Mouse (Mus musculus) embryonic facial prominence, embryonic 14.5 days (tissue): Measurements from ENCODE around the gene Ccdc148. TPM values are rescaled to one million over a fixed set of nuclear protein-coding genes. Genes with fewer than 3 reads are reported as not detected.

Experiments
- ATAC-seq: fragments of 200-750 bp; cut with Nextera tagmentation; 2 replicates; pipeline ENCODE4 v1.8.0; 2017; ENCODE audit warnings: low read depth, moderate number of reproducible peaks, moderate TSS enrichment
- DNase-seq: peaks from one replicate; pipeline ENCODE4 v3.0.0-alpha.2; 2015; ENCODE audit warnings: low spot score
- H3K27ac ChIP-seq: fragments of 300-500 bp; sonication (generic); replicated peaks from 2 replicates; pipeline ENCODE4 v1.5.1; 2014; ENCODE audit warnings: low read depth, mild to moderate bottlenecking, low read length, moderate library complexity
- H3K27me3 ChIP-seq: fragments of 300-500 bp; sonication (generic); replicated peaks from 2 replicates; pipeline ENCODE4 v1.6.1; 2014; ENCODE audit warnings: low read length; ENCODE audit not compliant: control insufficient read depth, insufficient read depth
- H3K36me3 ChIP-seq: fragments of 300-500 bp; sonication (generic); 2 replicates; pipeline ENCODE4 v1.6.1; 2014; ENCODE audit warnings: low read length, mixed read lengths; ENCODE audit not compliant: control insufficient read depth, insufficient read depth
- H3K4me1 ChIP-seq: fragments of 300-500 bp; sonication (generic); 2 replicates; pipeline ENCODE4 v1.6.1; 2014; ENCODE audit warnings: antibody characterized with exemption, low read length; ENCODE audit not compliant: control insufficient read depth, insufficient read depth
- H3K4me2 ChIP-seq: fragments of 300-500 bp; sonication (generic); 2 replicates; pipeline ENCODE4 v1.6.1; 2014; ENCODE audit warnings: low read depth, mild to moderate bottlenecking, low read length, moderate library complexity, mixed read lengths
- H3K4me3 ChIP-seq: fragments of 300-500 bp; sonication (generic); 2 replicates; pipeline ENCODE4 v1.5.1; 2014; ENCODE audit warnings: low read depth, mild to moderate bottlenecking, low read length
- H3K9ac ChIP-seq: fragments of 300-500 bp; sonication (generic); 2 replicates; pipeline ENCODE4 v1.6.1; 2014; ENCODE audit warnings: low read depth, mild to moderate bottlenecking, low read length, moderate library complexity, mixed read lengths
- H3K9me3 ChIP-seq: fragments of 300-500 bp; sonication (generic); 2 replicates; pipeline ENCODE4 v1.6.1; 2016; ENCODE audit warnings: low read length; ENCODE audit not compliant: control insufficient read depth
- WGBS: fragments of 180-500 bp; shearing (Covaris S2); extraction: QIAGEN DNeasy Blood & Tissue Kit; methylation state at CpG from one replicate; pipeline ENCODE4 v1.1.7; 2014; 5-methylcytosine and 5-hydroxymethylcytosine counted together
- polyA plus RNA-seq: library from polyadenylated mRNA; unstranded; fragments of >200 nt; fragmentation: Nextera tagmentation; extraction: Ambion mirVana; gene quantifications from 2 replicates; pipeline ENCODE4 v1.2.1, GENCODE M21; 2014

Ccdc148 gene
- polyA plus RNA-seq, 1 experiment from 2014 or later: 0.85 TPM

DNA sequence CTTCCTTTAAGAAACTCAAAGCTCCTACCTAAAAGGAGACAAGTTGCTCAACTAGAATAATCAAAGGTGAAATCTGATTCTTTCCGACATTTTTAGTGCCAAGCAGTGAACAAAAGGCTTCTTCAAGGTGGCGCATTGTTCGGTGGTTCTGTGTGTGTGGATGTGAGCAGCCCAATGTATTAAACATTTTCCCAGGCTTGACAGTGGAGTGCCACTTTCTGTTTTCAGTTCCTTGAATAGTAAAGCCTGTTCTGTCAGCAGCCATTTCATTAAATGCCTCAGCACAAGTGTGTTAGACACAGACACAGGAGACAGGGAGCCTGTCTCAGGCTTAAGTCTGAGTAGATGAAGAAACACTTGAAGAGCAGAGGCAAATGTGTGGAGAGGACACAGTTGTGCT lies 40.0 kb upstream of the Ccdc148 start:
- Histone ChIP-seq H3K4me3 (no peak overlapping the region), H3K27ac (peak overlapping the region; percentile 17; the same call in 1 of the 2 replicates), H3K4me1 (peaks cover 15% of the 10 kb centered on the region; the same call in 1 of the 2 replicates), H3K36me3 (no peaks in the 10 kb centered on the region), H3K27me3 (no peaks in the 10 kb centered on the region), H3K9ac (no peak overlapping the region), H3K9me3 (no peaks in the 10 kb centered on the region), H3K4me2 (no peak overlapping the region)
- DNase-seq (peak; percentile 65), ATAC-seq (peak; percentile 59; the same call in 1 of the 2 replicates)
- WGBS: 87% methylated on average over 3 of the region's 3 CpGs

GRCm38 (mm10) chr2:59199476-59199976 lies 39.0 kb upstream of the Ccdc148 start:
- WGBS: 94% methylated on average over 5 of the region's 5 CpGs
- no peak overlapping the region for H3K9ac ChIP-seq
- ATAC-seq (no peak), DNase-seq (no peak)
- H3K4me1 ChIP-seq: peaks cover 12% of the 10 kb centered on the region; the same call in 1 of the 2 replicates
- H3K27me3 ChIP-seq: no peaks in the 10 kb centered on the region
- no peaks in the 10 kb centered on the region for H3K36me3 ChIP-seq
- H3K4me2 ChIP-seq: no peak overlapping the region
- no peaks in the 10 kb centered on the region for H3K9me3 ChIP-seq
- no peak overlapping the region for H3K27ac ChIP-seq
- H3K4me3 ChIP-seq: no peak overlapping the region

DNA sequence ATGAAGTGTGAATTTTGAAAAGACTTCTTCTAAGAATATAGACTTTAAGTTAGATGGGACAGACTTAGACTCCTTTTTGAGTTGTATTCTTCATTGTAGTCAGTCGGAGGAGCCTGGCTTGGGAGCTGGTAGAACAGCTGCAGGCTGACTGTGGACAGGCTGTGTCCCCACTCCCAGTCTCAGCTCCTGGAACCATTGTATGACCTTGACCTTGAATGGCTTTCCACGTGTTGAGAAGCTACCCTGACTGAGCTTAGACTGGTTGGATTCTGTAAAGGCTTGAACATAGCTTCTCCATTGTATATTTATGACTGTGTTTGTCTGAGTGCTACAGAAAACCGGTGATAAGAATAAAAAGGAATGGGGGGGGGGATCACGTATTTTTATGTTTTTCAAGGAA lies 36.7 kb upstream of the Ccdc148 start:
- no peaks in the 10 kb centered on the region for H3K9me3 ChIP-seq
- H3K4me2 ChIP-seq: no peak overlapping the region
- H3K36me3 ChIP-seq: no peaks in the 10 kb centered on the region
- no peak overlapping the region for H3K4me3 ChIP-seq
- WGBS: 88% methylated on average over 4 of the region's 4 CpGs
- no peak overlapping the region for H3K9ac ChIP-seq
- DNase-seq: no peak
- no peak overlapping the region for H3K27ac ChIP-seq
- 0 out of 2 replicates have a peak, but pooled peaks cover 9% of the 10 kb centered on the region for H3K4me1 ChIP-seq
- H3K27me3 ChIP-seq: no peaks in the 10 kb centered on the region
- no peak for ATAC-seq

DNA sequence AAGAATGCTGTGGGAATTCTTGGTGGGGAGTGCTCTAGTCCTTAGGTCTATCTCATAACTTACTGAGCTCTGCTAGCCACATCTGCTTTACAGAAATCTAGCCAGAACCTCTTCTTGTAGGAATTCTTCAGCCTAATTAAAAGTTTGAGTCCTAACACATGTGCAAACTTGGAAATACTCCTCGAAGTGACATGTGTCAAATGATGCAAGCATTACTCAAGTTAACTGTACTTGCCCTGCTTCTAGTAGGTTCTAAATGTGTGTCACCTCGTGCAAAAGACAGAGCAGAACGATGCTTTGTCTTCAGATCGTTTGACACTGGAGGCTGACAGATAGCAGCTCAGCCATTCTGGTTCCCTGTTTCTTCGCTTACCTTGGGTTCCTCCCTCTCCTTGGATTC lies 32.6 kb upstream of the Ccdc148 start:
- no peaks in the 10 kb centered on the region for H3K27me3 ChIP-seq
- DNase-seq: peak; percentile 59
- no peak for ATAC-seq
- H3K27ac ChIP-seq: no peak overlapping the region; the same call in 1 of the 2 replicates
- H3K4me1 ChIP-seq: 0 out of 2 replicates have a peak, but pooled peaks cover 17% of the 10 kb centered on the region
- peaks cover 5% of the 10 kb centered on the region; the same call in 1 of the 2 replicates for H3K36me3 ChIP-seq
- no peak overlapping the region for H3K9ac ChIP-seq
- no peak overlapping the region for H3K4me2 ChIP-seq
- H3K9me3 ChIP-seq: no peaks in the 10 kb centered on the region
- H3K4me3 ChIP-seq: no peak overlapping the region
- 61% methylated on average over 5 of the region's 5 CpGs for WGBS

- peaks cover 20% of the 10 kb centered on the region; the same call in 1 of the 2 replicates for H3K36me3 ChIP-seq
- H3K4me2 ChIP-seq: no peak overlapping the region
- 0 out of 2 replicates have a peak, but pooled peaks cover 17% of the 10 kb centered on the region for H3K4me1 ChIP-seq
- DNase-seq: peak; percentile 31
- no peaks in the 10 kb centered on the region for H3K27me3 ChIP-seq
- WGBS: 63% methylated on average over 8 of the region's 8 CpGs
- no peak overlapping the region for H3K4me3 ChIP-seq
- H3K9ac ChIP-seq: no peak overlapping the region
- ATAC-seq: no peak; the same call in 1 of the 2 replicates
- no peak overlapping the region for H3K27ac ChIP-seq
- H3K9me3 ChIP-seq: no peaks in the 10 kb centered on the region
Measured at GRCm38 (mm10) chr2:59191466-59191865, 31.0 kb upstream of the Ccdc148 start.

DNA sequence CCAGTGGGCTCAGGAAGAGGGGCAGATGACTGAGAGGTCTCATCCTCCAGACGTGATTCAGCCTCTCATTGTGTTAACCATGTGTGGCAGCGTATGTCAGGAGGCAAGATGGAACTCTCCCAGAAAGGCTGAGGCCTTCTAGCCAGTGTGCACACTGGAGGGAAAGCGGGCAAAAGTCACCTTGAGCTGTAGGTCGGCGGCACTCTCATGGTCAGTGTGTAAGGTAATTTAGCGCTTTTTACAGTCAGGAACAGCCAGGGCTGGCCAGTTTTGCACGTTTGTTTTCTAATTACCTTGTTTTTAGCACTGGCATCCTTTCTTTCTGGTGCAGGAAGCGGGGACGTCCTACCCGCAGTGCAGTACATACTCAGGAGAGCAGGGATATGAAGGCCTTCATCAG lies 29.7 kb upstream of the Ccdc148 start:
- H3K36me3 ChIP-seq: peaks cover 20% of the 10 kb centered on the region; the same call in 1 of the 2 replicates
- H3K4me3 ChIP-seq: no peak overlapping the region
- no peak for ATAC-seq
- no peaks in the 10 kb centered on the region for H3K27me3 ChIP-seq
- H3K9me3 ChIP-seq: no peaks in the 10 kb centered on the region
- no peak overlapping the region for H3K4me2 ChIP-seq
- 84% methylated on average over 10 of the region's 10 CpGs for WGBS
- 0 out of 2 replicates have a peak, but pooled peaks cover 17% of the 10 kb centered on the region for H3K4me1 ChIP-seq
- DNase-seq: no peak
- H3K9ac ChIP-seq: no peak overlapping the region
- H3K27ac ChIP-seq: no peak overlapping the region; the same call in 1 of the 2 replicates

DNA sequence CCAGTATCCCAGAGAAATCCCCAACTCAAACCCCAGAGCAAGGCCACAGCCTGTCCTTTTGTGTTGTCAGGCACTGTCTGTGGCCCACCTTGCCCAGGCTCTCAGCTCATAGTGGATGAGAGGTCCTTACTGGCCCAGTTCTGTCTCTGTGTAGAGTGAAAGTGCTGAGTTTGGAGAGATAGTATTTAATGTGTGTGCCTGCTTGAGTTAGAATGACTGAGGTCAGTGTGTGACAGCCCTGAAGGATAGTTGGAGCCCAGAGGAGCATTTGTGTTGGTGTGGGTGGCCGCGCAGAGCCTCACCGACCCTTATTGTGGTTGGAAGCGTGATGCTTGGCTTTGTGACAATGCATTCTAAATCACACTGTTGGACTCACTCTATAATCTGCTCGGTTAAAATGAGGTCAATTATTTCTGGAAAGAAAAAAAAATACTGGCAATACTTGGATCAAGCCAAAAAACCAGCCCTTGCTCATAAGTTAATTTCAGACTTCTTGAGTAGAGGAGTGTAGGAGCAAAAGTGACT lies 29.2 kb upstream of the Ccdc148 start:
- Histone ChIP-seq H3K4me3 (no peak overlapping the region), H3K27me3 (no peaks in the 10 kb centered on the region), H3K27ac (no peak overlapping the region), H3K4me1 (0 out of 2 replicates have a peak, but pooled peaks cover 17% of the 10 kb centered on the region), H3K9ac (no peak overlapping the region), H3K4me2 (no peak overlapping the region), H3K9me3 (no peaks in the 10 kb centered on the region), H3K36me3 (peaks cover 20% of the 10 kb centered on the region; the same call in 1 of the 2 replicates)
- ATAC-seq (no peak), DNase-seq (no peak)
- WGBS: 83% methylated on average over 5 of the region's 5 CpGs

DNA sequence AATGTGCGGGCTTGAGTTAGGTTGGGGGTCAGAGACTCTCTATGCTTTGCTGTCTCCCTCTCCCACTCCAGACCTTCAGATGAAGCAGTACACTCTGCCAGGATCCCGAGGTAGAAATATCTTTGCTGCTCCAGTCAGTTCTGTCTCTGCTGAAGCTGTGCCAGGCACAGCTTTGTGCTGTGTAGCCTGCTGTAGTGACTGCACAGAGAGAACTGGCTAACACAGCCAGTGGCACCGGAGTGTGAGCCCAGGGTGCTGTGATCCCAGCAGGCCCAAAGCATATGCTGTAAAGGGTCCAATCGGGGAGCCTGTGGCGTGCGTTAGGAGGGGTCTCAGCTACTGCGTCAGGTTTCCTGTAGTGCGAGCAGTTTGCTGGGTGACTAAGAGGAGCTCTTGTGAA lies 27.8 kb upstream of the Ccdc148 start:
- H3K9me3 ChIP-seq: no peaks in the 10 kb centered on the region
- no peak overlapping the region for H3K27ac ChIP-seq
- no peak for ATAC-seq
- no peak overlapping the region for H3K4me3 ChIP-seq
- WGBS: 87% methylated on average over 8 of the region's 8 CpGs
- no peak for DNase-seq
- H3K27me3 ChIP-seq: no peaks in the 10 kb centered on the region
- H3K9ac ChIP-seq: no peak overlapping the region
- no peak overlapping the region for H3K4me2 ChIP-seq
- 0 out of 2 replicates have a peak, but pooled peaks cover 15% of the 10 kb centered on the region for H3K4me1 ChIP-seq
- peaks cover 20% of the 10 kb centered on the region; the same call in 1 of the 2 replicates for H3K36me3 ChIP-seq

GRCm38 (mm10) chr2:59186966-59187365 lies 26.5 kb upstream of the Ccdc148 start:
- Histone ChIP-seq H3K9me3 (no peaks in the 10 kb centered on the region), H3K4me3 (no peak overlapping the region), H3K4me1 (0 out of 2 replicates have a peak, but pooled peaks cover 6% of the 10 kb centered on the region), H3K36me3 (peaks cover 20% of the 10 kb centered on the region; the same call in 1 of the 2 replicates), H3K27ac (no peak overlapping the region), H3K27me3 (no peaks in the 10 kb centered on the region), H3K9ac (no peak overlapping the region), H3K4me2 (no peak overlapping the region)
- DNase-seq (no peak), ATAC-seq (no peak)
- WGBS: 92% methylated on average over 6 of the region's 6 CpGs
